Mouse (Mus musculus) forebrain, embryonic 11.5 days (tissue): ENCODE measurements at regions not wholly inside any gene's neighbourhood (a gene's known extent, or its start where the extent isn't known, plus 50 kb on each side); places are given as distances from the start of the nearest gene placed in this dataset.

Experiments used
- ATAC-seq: fragments of 200-750 bp; cut with Nextera tagmentation; replicated peaks from 2 replicates; pipeline ENCODE4 v1.8.0; 2017; ENCODE audit warnings: moderate TSS enrichment; ENCODE audit not compliant: low FRiP score
- DNase-seq: peaks from one replicate; pipeline ENCODE4 v3.0.0-alpha.2; 2017; ENCODE audit warnings: low spot score
- H3K27ac ChIP-seq: fragments of 300-500 bp; sonication (generic); 2 replicates; pipeline ENCODE4 v1.5.1; 2014; ENCODE audit warnings: low read depth, low read length
- H3K27me3 ChIP-seq: fragments of 300-500 bp; sonication (generic); 2 replicates; pipeline ENCODE4 v1.6.1; 2014; ENCODE audit warnings: mild to moderate bottlenecking, low read length, mixed read lengths; ENCODE audit not compliant: control insufficient read depth, insufficient read depth
- H3K36me3 ChIP-seq: fragments of 300-500 bp; sonication (generic); 2 replicates; pipeline ENCODE4 v1.6.1; 2014; ENCODE audit warnings: mild to moderate bottlenecking, low read length, moderate library complexity, mixed read lengths; ENCODE audit not compliant: control insufficient read depth, insufficient read depth
- H3K4me1 ChIP-seq: fragments of 300-500 bp; sonication (generic); replicated peaks from 2 replicates; pipeline ENCODE4 v1.6.1; 2014; ENCODE audit warnings: low read length, mixed read lengths; ENCODE audit not compliant: control insufficient read depth, insufficient read depth
- H3K4me2 ChIP-seq: fragments of 300-500 bp; sonication (generic); 2 replicates; pipeline ENCODE4 v1.6.1; 2014; ENCODE audit warnings: low read depth, mild to moderate bottlenecking, low read length, moderate library complexity, mixed read lengths; ENCODE audit not compliant: severe bottlenecking
- H3K4me3 ChIP-seq: fragments of 300-500 bp; sonication (generic); 2 replicates; pipeline ENCODE4 v1.5.1; 2014; ENCODE audit warnings: low read depth, low read length
- H3K9ac ChIP-seq: fragments of 300-500 bp; sonication (generic); 2 replicates; pipeline ENCODE4 v1.6.1; 2014; ENCODE audit warnings: low read length
- H3K9me3 ChIP-seq: fragments of 300-500 bp; sonication (generic); 2 replicates; pipeline ENCODE4 v1.6.1; 2016; ENCODE audit warnings: low read length, mixed read lengths; ENCODE audit not compliant: control insufficient read depth
- WGBS: fragments of 180-500 bp; shearing (Covaris S2); extraction: QIAGEN DNeasy Blood & Tissue Kit; methylation state at CpG from one replicate; pipeline ENCODE4 v1.1.7; 2014; 5-methylcytosine and 5-hydroxymethylcytosine counted together

GRCm38 (mm10) chr6:100010954-100011481, 276.3 kb downstream of the Rybp start:
- H3K27ac ChIP-seq = no peak overlapping the region
- DNase-seq (no peak), ATAC-seq (no peak)
- H3K9me3 ChIP-seq = no peaks in the 10 kb centered on the region
- H3K4me3 ChIP-seq = no peak overlapping the region
- H3K4me2 ChIP-seq = no peak overlapping the region
- H3K9ac ChIP-seq = no peak overlapping the region
- no peaks in the 10 kb centered on the region for H3K27me3 ChIP-seq
- 65% methylated on average over 9 of the region's 9 CpGs for WGBS
- no peaks in the 10 kb centered on the region for H3K36me3 ChIP-seq
- peaks cover 3% of the 10 kb centered on the region; the same call in 1 of the 2 replicates for H3K4me1 ChIP-seq

GRCm38 (mm10) chr6:99999711-100000365, 273.6 kb upstream of the Prok2 start:
- no peak overlapping the region for H3K27ac ChIP-seq
- no peaks in the 10 kb centered on the region; the same call in 1 of the 2 replicates for H3K27me3 ChIP-seq
- no peaks in the 10 kb centered on the region for H3K9me3 ChIP-seq
- peaks cover 3% of the 10 kb centered on the region; the same call in 1 of the 2 replicates for H3K4me1 ChIP-seq
- no peak overlapping the region for H3K4me2 ChIP-seq
- no peak overlapping the region for H3K9ac ChIP-seq
- 38% methylated on average over 13 of the region's 13 CpGs for WGBS
- ATAC-seq = peak; percentile 51; the same call in 1 of the 2 replicates
- H3K4me3 ChIP-seq = no peak overlapping the region
- DNase-seq = no peak
- H3K36me3 ChIP-seq = no peaks in the 10 kb centered on the region

GRCm38 (mm10) chr6:99995970-99996956, 270.1 kb upstream of the Prok2 start:
- Histone ChIP-seq H3K9ac (no peak overlapping the region), H3K36me3 (no peaks in the 10 kb centered on the region), H3K27me3 (no peaks in the 10 kb centered on the region; the same call in 1 of the 2 replicates), H3K4me1 (peaks cover 3% of the 10 kb centered on the region; the same call in 1 of the 2 replicates), H3K9me3 (no peaks in the 10 kb centered on the region), H3K4me3 (no peak overlapping the region), H3K27ac (no peak overlapping the region), H3K4me2 (no peak overlapping the region)
- DNase-seq (no peak), ATAC-seq (peak; percentile 52; the same call in 1 of the 2 replicates)
- WGBS = 39% methylated on average over 15 of the region's 15 CpGs

DNA sequence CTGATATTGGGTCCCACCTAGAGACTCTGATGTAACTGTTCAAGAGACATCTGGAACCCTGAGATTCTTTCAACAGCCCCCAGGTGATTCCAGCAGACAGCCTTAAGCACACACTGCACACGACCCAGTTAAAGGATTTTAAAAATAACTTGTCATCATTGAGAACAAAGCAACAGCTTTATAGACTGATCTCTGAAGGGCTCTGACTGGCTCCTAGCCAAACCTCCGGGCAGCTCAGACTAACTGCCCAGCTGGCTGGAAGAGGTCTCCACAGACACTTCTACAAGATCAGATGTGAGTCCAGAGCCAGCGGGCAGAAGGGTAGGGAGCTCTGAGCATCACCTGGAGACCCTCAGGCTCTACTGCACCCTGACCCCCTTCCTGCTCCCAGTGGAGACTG, 267.8 kb upstream of the Prok2 start:
- Histone ChIP-seq H3K36me3 (no peaks in the 10 kb centered on the region), H3K9me3 (no peaks in the 10 kb centered on the region), H3K4me1 (peaks cover 3% of the 10 kb centered on the region; the same call in 1 of the 2 replicates), H3K27ac (no peak overlapping the region), H3K9ac (no peak overlapping the region), H3K27me3 (no peaks in the 10 kb centered on the region; the same call in 1 of the 2 replicates), H3K4me2 (no peak overlapping the region), H3K4me3 (no peak overlapping the region)
- DNase-seq (no peak), ATAC-seq (no peak)
- WGBS = 78% methylated on average over 3 of the region's 3 CpGs

GRCm38 (mm10) chr6:99991079-99991478, 264.9 kb upstream of the Prok2 start:
- DNase-seq (no peak), ATAC-seq (no peak)
- H3K4me3 ChIP-seq = no peak overlapping the region
- H3K4me2 ChIP-seq = no peak overlapping the region
- peaks cover 2% of the 10 kb centered on the region; the same call in 1 of the 2 replicates for H3K4me1 ChIP-seq
- H3K36me3 ChIP-seq = no peaks in the 10 kb centered on the region
- peaks cover 2% of the 10 kb centered on the region; the same call in 1 of the 2 replicates for H3K27me3 ChIP-seq
- H3K27ac ChIP-seq = no peak overlapping the region
- no peaks in the 10 kb centered on the region for H3K9me3 ChIP-seq
- H3K9ac ChIP-seq = no peak overlapping the region
- WGBS = 71% methylated on average over 7 of the region's 7 CpGs

DNA sequence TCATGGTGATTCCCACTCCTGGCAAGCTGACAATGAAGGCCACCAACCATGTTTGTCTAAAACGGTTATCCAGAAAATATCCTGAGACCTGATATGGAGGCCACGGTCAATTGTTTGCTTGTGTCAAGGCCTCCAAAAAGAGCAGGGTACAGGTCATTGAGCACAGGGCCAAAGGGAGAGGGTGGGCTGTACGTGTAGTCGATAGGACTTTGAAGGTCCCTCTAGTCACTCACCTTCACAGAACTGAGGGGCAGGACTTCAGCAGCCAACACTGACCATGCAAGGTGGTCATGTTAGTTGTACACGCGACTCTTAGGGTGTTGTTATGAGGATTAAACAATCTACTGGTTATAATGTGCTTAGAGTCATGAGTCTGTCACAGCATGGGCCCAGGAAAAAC, 264.4 kb upstream of the Prok2 start:
- Histone ChIP-seq H3K9ac (no peak overlapping the region), H3K9me3 (no peaks in the 10 kb centered on the region), H3K4me3 (no peak overlapping the region), H3K27ac (no peak overlapping the region), H3K27me3 (peaks cover 5% of the 10 kb centered on the region; the same call in 1 of the 2 replicates), H3K4me1 (0 out of 2 replicates have a peak, but pooled peaks cover under 1% of the 10 kb centered on the region), H3K4me2 (no peak overlapping the region), H3K36me3 (no peaks in the 10 kb centered on the region)
- ATAC-seq (no peak), DNase-seq (no peak)
- WGBS = 87% methylated on average over 6 of the region's 6 CpGs

DNA sequence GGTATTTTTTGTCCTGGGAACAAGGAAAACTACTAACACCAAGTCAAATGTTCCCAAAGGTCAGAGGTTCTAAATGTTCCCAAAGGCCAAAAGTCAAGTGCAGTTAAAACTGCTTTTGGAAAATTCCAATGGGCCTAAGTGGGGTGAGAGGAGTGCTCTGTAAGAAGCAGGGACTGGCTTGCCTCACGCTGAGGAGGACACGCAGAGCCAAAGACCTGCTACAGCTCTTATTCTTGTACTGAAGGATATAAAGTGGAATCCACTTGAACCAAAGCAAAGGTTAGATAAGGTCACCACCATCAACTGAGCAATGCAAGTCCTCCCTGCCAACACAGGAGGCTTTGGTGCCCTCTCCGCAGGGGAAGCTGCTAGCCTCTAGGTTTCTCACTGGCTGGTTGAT, 260.3 kb upstream of the Prok2 start:
- no peak overlapping the region for H3K4me2 ChIP-seq
- H3K27ac ChIP-seq = no peak overlapping the region
- 66% methylated on average over 3 of the region's 3 CpGs for WGBS
- peaks cover 3% of the 10 kb centered on the region; the same call in 1 of the 2 replicates for H3K4me1 ChIP-seq
- no peak for DNase-seq
- no peaks in the 10 kb centered on the region for H3K36me3 ChIP-seq
- no peaks in the 10 kb centered on the region for H3K9me3 ChIP-seq
- no peak overlapping the region for H3K9ac ChIP-seq
- H3K27me3 ChIP-seq = peaks cover 6% of the 10 kb centered on the region; the same call in 1 of the 2 replicates
- ATAC-seq = no peak
- H3K4me3 ChIP-seq = no peak overlapping the region

DNA sequence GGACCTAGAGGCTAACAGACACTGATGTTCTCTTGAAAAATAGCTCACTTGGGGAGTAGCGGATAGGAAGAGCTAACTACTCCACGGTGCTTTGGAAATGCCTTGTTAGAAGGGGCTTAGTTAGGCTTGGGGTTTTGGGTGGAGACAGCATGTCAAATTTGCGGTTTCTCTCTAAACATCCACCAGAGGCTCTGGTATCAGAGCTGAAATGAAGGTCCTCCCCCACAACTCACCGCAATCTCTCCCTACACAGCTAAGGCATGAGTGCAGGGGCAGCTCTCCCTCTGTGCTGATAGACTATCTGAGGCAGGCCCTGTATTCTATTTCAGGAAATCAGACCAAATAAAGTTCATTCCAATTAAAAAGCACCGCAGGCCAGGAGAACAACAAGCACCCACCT, 259.1 kb upstream of the Prok2 start:
- no peak overlapping the region for H3K9ac ChIP-seq
- H3K4me1 ChIP-seq = peaks cover 3% of the 10 kb centered on the region; the same call in 1 of the 2 replicates
- H3K4me3 ChIP-seq = no peak overlapping the region
- H3K27me3 ChIP-seq = peaks cover 6% of the 10 kb centered on the region; the same call in 1 of the 2 replicates
- WGBS = 38% methylated on average over 5 of the region's 5 CpGs
- ATAC-seq = no peak
- H3K9me3 ChIP-seq = no peaks in the 10 kb centered on the region
- no peak for DNase-seq
- H3K27ac ChIP-seq = no peak overlapping the region
- no peaks in the 10 kb centered on the region for H3K36me3 ChIP-seq
- H3K4me2 ChIP-seq = no peak overlapping the region
